Mouse (Mus musculus) kidney, postnatal 36 days (tissue): ENCODE data around the gene Llcfc1.

Source experiments
- DNase-seq, 2 experiments: peaks; one replicate each; pipeline ENCODE4 v3.0.0; 2021 to 2022; ENCODE audit warnings: mixed read lengths in 2 of 2

Gene Llcfc1

DNA sequence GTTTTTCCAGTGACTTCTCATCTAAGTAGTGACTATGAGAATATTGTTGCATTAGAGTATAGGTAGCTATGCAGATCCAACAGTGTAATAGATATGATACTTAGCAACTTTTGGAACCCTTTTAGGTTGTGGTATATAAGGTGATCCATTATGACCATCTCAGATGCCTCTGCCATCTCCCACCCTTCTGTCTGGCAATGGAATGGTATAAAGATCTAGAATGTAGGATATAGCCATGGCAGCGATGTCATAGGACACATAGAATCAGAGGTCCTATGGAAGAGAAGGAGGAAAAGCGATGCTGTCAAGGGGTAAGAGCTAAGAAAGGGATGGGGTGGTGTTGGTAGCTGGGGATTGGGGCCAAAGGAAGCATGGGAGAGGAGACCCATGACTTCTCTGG is at the start of gene Llcfc1:
Gene Llcfc1 (plus strand): TSS at position 301 of the 400 bp plus-strand sequence.
- no peak for DNase-seq

DNA sequence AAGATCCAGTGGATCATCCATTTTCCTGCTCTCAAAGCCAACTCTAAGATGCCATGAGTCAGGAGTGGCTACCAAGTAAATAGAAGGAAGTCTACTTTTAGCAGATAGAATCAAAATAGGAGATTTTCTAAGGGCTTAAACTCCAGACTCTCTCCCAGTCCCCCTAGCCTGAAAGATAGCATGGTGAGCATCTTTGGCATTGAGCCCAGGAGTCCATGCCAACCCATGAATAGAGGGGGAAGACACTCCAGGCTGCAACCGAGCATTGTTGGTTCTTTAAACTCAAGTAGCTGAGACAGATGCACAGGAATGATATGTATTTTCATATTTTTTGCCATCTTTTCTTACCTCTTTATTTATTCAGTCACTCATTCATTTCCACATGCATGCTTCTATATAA is 49.0 kb upstream of the Llcfc1 start:
- no peak for DNase-seq

DNA sequence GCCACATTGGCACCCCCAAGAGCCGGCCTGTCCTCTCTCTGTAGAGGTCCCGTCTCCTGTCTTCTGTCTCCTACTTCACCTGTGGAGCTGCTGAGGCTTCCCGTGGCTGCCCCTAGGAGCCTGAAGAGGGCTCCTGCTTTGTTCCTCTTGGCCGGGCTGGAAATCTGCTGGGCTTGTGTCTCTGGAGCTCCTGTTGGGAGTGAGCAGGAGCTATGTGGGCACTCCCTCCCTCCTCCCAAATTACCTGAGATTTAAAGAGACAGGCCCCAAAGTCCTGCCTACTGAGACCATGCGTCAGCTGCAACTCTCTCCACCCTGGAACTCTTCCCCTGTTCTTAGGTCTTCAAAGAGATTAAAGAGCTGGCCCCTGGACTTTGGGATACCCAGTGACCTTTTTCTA is 48.1 kb upstream of the Llcfc1 start, which contains the start of gene Trpv6:
Gene Trpv6 (minus strand): TSS at position 228 of the 400 bp plus-strand sequence.
- DNase-seq: no peak

DNA sequence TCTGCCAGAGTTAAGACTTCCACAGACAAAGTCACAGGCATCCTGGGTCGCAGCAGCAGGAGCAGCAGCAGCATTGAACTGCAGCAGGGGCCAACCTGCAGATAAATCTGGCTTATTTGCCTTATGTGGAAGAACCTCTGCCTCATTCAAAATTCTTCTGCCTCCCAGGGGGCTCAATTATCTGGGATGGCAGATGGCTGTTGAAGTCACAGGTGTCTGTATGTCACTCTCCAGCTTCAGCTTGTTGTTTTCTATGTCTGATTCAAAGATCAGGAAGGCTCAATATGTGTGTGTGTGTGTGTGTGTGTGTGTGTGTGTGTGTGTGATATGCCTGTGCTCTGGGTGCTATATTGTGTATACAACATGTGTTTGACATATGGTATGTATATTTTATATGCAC is 46.8 kb upstream of the Llcfc1 start:
- no peak for DNase-seq

DNA sequence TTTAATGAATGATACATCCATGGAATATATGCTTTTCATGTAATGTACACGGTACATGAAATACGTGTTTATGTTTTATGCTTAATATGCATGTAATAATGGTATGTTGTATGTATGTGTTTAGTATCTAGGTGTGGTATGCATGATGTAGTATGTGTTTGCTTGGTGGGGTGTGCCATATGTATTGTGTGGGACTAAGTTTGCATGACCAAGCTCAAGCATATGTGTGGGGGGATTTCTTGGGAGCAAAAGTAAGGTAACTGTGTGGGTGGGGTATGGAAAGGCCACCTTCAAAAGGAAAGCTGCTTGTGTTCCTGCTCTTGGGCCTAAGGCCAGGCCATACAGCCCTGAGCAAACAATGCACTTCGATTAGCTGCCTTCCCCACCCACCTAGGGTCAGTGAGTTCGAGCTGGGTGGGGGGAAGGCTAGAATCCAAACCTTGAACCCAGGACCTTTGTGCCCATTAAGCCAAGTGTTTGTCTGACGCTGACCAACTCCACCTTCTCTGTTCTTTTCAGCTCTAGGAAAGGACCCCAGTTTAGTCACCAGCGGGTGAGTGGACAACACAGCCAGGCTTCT is 46.2 kb upstream of the Llcfc1 start:
- no peak for DNase-seq

DNA sequence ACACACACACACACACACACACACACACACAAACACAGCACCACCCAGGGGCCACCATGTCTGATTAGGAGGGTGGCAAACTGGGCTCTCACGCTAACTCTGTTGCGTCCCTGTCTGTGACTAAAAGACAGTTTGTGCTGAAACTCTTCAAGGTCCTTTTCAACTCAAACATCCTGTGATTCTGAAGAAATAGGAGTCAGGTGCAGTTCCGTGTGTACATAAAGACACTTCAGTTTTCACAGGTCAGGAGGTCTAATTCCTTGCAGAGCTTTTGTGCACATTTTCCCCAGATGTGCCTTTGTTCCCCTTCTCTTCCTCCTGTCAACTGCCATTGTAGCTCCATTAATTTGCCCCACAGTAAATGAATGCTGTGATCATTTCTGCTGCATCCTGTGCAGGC is 43.8 kb upstream of the Llcfc1 start:
- DNase-seq: no peak

DNA sequence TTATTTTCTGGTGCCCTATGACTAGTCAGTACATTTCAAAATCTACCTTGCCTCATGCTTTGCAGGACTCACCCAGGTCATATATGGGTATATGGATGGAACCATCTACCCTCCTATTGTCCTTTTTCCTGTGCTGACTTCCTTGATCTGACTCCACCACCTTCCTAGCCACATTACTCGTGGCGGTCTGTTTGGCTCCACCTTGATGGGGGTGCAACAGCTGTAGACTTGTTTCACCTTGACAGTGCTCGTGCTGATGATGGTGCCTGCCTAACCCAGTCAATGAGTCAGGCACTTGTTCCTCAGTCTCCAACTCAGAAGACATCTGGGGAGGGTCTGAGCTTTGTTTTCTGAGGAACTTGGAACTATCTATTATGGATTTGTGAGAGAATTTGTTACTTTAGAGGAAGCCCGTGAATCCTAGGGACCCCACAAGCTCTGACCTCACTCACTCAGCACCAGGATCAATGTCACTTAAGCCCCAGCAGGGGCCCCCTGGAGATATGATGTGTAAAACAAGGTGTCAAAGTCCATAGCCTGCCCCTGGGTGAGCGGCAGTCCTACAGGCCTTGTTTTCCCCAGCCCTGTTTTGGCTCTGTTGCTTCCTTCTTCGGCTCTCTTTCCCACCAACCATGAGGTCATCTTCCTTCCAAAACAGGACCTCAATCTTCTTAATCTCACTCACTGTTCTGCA is 42.9 kb upstream of the Llcfc1 start:
- no peak for DNase-seq

DNA sequence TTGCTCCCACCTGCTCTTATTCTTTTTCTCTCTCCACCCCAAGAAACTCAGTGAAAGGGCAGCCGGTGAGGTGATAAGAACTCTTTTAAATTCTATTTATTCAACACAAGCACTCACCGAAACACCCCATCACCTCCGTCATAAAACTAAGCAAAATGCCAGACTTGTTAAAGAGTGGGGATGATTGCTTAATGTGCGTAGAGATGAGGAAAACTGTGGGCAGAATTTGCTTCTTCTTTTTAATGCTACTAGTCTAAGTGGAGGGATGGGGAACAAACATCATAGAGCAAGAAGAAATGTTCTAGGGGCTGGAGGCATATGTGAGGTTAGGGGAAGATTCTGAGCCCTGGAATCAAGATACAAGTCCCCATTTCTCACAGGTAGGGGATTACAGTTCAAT is 41.5 kb upstream of the Llcfc1 start:
- DNase-seq: no peak

DNA sequence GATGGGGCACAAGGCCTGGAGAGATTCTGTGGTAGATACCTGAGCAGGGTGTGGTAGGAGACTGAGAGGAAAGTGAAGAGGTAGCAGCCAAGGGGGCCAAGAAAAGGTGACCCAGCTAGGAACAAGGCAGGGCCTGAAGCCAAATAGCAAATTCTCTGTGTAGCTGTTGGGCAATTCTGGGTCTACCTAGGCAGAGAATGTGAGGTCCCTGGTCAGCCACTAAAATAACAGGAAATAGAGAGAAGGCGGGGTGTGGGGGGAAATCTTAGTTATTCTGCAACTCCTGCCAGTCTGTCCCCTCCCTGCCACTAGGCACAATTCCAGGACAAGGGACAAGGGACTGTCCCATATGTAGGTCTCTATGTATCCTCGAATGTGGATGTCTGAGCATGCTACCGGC is 41.0 kb upstream of the Llcfc1 start:
- DNase-seq: no peak

DNA sequence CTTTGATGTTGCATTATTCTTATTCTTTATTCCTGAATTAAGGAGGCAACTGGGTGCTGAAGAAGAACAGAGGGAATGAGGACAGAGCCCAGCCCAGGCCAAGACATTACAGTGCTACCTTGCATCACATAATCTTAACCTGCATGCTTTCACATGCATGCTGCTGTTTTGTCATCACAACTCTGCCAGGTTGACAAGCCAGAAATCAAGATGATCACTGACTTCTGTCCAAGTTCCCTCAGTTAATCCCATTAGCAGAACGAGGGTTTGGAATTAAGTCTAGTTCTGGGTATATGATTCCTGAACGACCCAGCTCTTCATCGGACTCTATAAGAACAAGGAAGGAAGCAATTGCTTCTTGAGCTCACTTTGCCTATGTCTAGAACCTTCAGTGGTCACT is 38.0 kb upstream of the Llcfc1 start:
- DNase-seq: no peak

DNA sequence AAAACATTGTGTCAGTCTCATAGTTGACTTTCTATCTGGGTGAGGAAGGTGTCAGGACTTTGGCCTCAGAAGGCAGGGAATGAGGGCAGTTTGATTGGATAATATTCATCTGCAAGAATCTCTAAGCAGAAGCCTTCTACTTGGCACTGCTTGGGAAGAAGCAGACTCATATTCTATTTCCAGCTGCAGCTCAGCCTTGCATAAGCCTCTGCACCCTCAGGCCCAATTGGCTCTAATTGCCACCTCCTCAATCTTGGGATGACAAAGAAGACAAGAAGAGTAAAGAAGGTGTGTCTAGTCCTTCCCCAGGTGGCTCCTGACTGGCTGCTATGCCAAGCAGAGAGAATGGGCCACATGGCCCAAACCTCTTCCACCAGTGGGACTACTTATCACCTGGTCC is 37.6 kb upstream of the Llcfc1 start:
- DNase-seq: no peak

DNA sequence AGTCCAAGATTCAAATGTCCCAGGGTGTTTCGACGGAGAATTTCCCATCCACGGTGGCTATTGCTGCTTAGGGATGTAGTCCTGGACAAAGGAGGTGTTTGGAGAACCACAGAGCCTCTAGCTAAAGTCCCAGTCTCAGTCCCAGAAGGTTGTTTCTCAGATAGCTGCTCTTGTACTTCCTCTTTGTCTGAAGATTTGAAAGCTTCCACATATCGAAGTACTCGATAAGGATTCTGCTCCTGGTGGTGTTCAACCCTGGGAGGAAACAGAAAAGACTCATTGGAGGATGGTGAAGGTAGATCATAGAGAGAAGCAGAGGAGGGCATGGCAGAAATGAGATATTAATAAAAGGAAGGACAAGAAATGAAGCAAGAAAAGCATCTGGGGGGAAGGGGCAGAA is 31.1 kb upstream of the Llcfc1 start:
- DNase-seq: no peak

DNA sequence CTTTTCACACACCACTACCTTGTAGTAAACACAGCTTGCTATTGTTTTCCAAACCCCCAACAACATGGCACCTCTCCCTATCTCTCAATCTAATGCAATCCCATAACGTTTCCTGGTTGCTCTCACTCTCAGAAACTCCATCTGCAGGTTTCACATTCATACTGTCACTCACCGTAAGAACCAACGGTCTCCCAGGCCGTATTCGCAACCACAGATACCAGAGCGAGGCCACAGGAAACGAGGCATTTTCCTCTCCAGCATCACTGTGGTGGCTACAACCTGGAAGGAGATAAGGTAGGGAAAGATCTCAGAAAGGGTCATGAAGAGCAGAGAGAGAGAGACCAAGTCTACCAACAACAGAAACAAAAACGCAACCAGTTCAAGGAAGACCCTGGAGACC is 29.6 kb upstream of the Llcfc1 start:
- no peak for DNase-seq

DNA sequence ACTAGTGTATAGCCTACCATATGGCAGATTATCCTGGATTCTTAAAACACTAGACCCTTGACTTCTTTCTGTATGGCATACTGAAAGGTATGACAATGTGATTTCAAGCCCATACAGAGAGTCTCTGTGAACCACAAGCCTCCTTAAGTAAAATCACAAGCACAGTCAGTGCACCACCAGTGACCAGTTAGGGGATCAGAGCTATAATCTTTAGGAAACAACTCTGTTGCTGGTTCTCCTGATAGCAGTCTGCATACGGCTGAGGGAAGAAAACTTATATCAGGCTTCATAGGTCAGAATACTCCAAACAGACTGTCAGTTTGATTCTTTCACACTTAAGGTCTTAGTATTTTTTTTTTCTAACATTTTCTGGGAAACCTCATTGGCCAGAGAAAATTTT is 25.7 kb upstream of the Llcfc1 start:
- no peak for DNase-seq

DNA sequence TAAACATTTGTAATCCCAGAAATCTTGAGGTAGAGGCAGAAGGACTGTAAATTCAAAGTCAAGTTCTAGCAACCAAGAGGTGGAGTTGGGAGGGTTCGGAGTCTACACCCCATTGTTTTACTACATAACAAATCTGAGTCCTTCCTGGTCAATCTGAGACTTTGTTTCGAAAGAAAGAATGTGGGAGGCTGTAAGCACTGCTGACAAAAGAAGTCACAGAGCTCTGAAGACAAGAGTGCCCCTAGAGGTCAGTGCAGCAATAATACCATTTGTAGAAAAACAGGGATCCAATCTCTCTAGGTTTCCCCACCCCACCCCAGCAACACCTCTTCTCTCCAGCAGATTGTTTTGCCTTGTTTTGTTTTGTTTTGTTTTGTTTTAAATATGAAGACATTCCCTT is 21.9 kb upstream of the Llcfc1 start:
- DNase-seq: peak; percentile 9 to 30

DNA sequence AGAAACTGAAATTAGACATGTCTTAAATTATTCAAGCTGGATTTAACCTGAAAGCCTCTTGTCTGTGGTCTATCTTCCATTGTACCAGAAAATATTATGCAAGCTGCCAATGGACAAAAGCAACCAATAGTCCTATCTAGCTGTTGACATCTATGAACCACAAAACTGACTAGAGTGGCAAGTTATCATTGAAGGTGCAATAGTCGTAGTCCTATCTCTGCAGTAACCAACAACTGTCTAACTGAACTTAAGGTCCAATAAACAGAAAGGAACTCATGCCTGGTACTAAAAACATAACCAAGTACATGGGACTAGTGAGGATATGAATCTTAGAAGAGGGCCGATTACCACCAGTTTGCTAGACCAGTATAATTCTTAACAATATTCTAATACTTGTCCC is 7.7 kb upstream of the Llcfc1 start:
- no peak for DNase-seq

DNA sequence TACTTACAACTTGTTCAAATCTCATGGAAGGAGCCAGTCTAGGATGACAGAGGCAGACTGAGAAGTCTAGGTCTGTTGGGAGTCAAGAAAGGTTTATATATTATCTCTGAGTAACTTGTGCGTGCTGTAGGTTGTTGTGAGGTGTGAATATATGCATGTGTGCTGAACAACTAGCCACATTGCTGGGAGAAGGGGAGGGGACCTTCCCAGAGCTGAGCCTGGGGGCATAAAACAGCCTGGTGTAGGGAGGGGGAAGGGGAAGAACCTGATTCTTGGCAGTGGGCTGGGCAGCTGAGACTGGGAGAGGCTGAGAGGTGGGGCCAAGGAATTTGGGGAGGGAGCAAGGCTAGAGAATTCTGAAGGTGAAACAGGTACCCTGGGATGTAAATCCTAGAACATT is 3.6 kb upstream of the Llcfc1 start, which contains the start of gene Trpv5:
Gene Trpv5 (minus strand): TSS at position 101 of the 400 bp plus-strand sequence.
- peak; percentile 9 to 22 for DNase-seq

DNA sequence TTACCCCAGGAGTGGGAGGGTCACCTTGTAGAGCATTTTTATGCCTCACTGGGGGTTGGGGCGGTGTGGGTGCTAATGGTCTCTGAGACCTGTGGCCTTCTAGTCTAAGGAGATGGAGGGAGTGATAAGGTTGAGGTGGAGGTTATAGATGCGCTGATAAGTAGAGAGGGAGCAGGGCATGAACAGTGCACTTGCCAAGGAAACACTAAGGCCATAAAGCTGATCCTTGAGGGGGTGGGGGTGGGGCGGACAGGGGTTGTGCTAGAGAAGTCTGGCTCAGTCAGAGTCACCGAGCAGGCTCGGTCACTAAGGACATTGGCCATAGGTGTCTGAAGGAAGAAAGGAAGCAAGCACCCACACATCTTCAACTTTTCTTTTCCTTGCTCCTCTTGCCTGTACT is 2.6 kb upstream of the Llcfc1 start:
- peak in 1 of 2 experiments; percentile 34 for DNase-seq

DNA sequence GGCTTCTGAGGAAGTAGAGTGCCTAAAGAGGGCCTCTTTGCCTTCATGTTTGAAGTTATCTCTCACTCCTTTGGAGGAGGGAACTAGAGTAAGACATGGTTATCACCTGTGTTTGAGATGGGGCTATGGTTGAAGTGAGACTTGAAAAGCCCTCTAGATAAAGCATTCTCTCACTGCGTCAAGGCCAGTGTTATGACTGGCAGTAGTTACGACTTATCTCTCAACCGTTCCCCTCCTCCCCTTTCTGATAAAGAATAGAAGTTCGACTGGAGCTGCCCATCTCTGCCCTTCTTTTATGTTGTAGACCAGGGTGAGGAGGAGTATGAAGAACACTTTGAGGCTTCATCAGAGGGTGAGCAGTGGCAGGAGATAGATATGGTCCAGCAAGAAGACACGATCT is 680 bp downstream of the Llcfc1 start:
- no peak for DNase-seq

DNA sequence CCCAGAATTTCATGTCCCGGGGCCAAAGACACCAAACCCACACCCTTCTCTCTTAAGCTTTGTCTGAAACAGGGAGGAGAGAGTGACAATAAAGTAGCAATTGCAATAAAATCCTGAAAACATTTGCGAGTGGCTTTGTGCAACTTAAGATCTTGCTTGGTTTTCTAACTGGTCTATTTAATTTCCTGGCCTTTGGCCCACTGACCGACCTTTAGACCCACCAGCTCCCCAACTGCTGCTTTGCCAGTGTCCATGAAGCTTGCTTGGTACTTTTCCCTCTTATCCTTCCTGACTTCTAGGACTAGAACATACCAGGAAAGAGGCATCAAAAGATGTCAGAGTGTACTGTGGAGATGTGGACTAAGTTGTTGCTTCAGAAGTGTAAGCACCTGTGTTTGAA is 1.4 kb downstream of the Llcfc1 start:
- DNase-seq: peak; percentile 37 to 67

DNA sequence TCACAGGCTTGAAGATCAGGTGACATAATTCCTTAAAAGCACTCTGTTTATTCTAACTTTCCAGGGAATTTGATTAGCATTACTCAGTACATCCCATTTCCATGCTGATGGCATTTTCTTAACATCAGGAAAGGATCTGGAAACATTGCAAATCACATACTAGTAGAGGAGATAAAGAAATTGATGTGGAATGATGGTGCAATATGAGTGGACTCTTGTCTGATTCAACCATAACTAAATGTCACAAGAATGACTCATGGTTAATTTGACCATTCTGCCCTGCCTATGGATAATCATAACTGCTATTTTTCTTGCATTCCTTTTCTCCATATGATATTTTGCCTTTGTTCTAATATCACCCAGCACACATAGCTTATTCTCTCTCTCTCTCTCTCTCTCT is 8.0 kb downstream of the Llcfc1 start:
- DNase-seq: no peak

DNA sequence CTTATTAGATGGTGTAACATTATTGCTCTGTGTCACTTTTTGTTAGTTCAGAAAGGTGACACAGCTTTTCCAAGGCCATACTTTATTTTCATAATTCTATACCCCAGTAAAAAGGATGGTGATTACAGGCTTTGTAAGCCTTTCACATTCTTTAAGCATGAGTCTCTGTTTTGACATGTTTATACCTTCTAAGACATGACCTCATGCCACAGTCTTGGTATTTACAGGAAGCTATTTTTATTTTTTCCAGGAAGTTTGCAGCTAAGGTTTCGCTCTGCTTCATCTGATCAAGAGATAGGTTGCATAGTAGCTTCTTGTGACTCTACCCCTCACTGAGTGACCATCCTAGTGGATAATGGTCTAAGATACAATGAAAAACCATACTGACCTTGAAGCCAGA is 10.2 kb downstream of the Llcfc1 start:
- no peak for DNase-seq

DNA sequence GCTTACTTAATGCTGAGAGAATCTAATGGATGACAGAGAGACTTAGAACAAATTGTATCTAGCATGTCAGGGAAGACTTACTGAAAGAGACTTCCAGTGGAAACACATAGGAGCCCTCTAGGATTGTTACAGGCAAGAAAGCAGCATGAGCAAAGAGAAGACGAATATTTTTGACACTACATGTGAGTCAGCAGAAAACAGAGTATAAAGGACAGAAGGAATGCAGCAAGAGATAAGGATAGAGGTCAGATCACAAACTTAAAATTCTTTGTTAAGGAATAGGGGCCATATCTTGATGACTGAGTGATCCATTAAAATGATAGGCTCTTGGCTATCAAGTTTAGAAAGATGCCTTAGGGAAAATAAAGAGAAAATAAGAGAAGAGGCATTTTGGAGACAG is 17.0 kb downstream of the Llcfc1 start:
- no peak for DNase-seq

DNA sequence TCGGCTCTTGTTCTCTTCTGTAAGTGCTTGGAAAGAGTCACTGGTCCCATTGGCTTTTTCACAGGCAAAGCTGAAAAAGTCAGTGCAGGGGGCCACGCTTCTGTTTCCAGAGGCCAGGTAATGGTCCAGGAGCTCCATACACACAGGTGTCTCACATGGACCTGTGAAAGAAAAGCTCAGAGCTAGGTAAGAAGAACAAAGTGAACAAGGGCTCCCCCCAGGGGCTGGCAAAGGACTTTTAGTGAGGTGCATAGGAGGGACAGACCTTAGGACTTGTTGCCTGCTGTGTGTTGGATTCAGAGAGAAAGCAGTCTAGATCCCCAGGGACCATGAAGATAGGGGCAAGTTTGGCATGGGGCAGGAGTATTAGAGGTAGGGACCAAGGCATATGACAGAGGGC is 18.7 kb downstream of the Llcfc1 start:
- peak; percentile 16 to 69 for DNase-seq

DNA sequence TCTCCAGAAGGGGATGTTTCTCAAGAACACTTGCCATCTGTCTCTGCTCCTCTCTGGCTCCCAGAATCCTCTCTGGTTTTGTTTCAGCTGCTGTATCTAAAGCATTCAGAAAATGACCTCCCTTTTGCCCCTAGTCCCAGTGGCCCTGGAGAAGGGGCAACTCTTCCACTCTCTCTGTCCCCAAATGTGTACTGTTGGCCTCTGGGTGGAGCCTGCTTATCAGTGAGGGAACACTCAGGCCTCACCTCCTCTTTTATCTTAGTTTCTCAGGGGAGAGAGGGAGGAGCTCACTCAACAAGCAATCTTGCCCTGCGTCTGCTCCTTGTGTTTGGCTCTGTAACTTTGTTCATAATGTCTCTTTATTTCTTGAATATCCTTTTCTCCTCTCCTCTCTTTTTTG is 19.9 kb downstream of the Llcfc1 start, which contains the start of gene Kel:
Gene Kel (minus strand): TSS at position 217 of the 400 bp plus-strand sequence.
- no peak for DNase-seq
